Mouse (Mus musculus) midbrain, embryonic 10.5 days (tissue): ENCODE data around the gene Gm10800. TPM values are rescaled to one million over a fixed set of nuclear protein-coding genes. Genes with fewer than 3 reads are reported as not detected.
"Not testable (repeated sequence)": the region's sequence is repeated elsewhere in the genome, so short reads cannot be mapped to it uniquely, and the experiment has no call there.

ENCODE experiments used
- DNase-seq: peaks from one replicate; pipeline ENCODE4 v3.0.0-alpha.2; 2017; ENCODE audit warnings: low spot score
- H3K27ac ChIP-seq: fragments of 300-500 bp; sonication (generic); replicated peaks from 2 replicates; pipeline ENCODE4 v1.5.1; 2016; ENCODE audit warnings: mild to moderate bottlenecking
- H3K27me3 ChIP-seq: fragments of 300-500 bp; sonication (generic); 2 replicates; pipeline ENCODE4 v1.6.1; 2016; ENCODE audit warnings: low read depth, mild to moderate bottlenecking; ENCODE audit not compliant: poor library complexity, severe bottlenecking
- H3K36me3 ChIP-seq: fragments of 300-500 bp; sonication (generic); 2 replicates; pipeline ENCODE4 v1.6.1; 2016; ENCODE audit warnings: mild to moderate bottlenecking, moderate library complexity
- H3K4me1 ChIP-seq: fragments of 300-500 bp; sonication (generic); 2 replicates; pipeline ENCODE4 v1.6.1; 2016
- H3K4me3 ChIP-seq: fragments of 300-500 bp; sonication (generic); 2 replicates; pipeline ENCODE4 v1.5.1; 2016; ENCODE audit warnings: mild to moderate bottlenecking, moderate library complexity
- H3K9me3 ChIP-seq: fragments of 300-500 bp; sonication (generic); replicated peaks from 2 replicates; pipeline ENCODE4 v1.6.1; 2016; ENCODE audit warnings: mild to moderate bottlenecking
- WGBS: fragments of 180-500 bp; shearing (Covaris S2); methylation state at CpG from one replicate; pipeline ENCODE4 v1.1.7; 2016; 5-methylcytosine and 5-hydroxymethylcytosine counted together
- polyA plus RNA-seq: library from polyadenylated mRNA; unstranded; fragments of >200 nt; fragmentation: Nextera tagmentation; extraction: Ambion mirVana; gene quantifications from 2 replicates; pipeline ENCODE4 v1.2.1, GENCODE M21; 2016

Gene Gm10800
- polyA plus RNA-seq, result 0.43 and 1.0 TPM in 2 replicates

GRCm38 (mm10) chr2:98667201-98667600, at the start of gene Gm10800:
Gene Gm10800 (minus strand): TSS chr2:98667301.
- not testable (repeated sequence) for H3K4me3 ChIP-seq, H3K9me3 ChIP-seq, H3K27me3 ChIP-seq, H3K4me1 ChIP-seq, H3K27ac ChIP-seq, DNase-seq, H3K36me3 ChIP-seq
- 84% methylated on average over 4 of the region's 4 CpGs for WGBS

DNA sequence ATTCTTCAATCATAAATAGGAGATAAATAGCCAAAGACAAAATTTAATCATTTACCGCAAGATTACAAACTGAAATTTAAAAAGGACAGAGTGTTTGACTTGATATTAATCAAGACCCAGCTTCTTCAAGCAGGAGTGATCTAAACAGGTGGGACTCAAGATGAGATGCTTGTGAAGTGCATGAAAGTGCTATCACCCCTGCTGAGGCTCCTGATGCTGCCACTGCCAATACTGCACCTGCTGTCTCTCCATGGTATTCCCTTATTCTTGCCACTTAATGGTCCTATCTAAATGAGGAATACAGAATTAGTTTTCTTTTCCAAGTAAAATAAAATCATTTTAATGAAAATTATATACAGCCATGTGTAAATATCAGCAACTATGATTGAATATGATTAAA, 30.4 kb upstream of the Gm10800 start:
- no peak for DNase-seq
- Histone ChIP-seq H3K9me3 (no peaks in the 10 kb centered on the region), H3K4me1 (no peaks in the 10 kb centered on the region), H3K27ac (no peak overlapping the region), H3K27me3 (no peaks in the 10 kb centered on the region), H3K4me3 (no peak overlapping the region), H3K36me3 (no peaks in the 10 kb centered on the region)
- 91% methylated on average over 1 of the region's 1 CpGs for WGBS

- H3K4me1 ChIP-seq, H3K9me3 ChIP-seq, H3K27ac ChIP-seq, H3K27me3 ChIP-seq, DNase-seq, H3K36me3 ChIP-seq, H3K4me3 ChIP-seq: not testable (repeated sequence)
- 75% methylated on average over 4 of the region's 5 CpGs for WGBS
Observed at GRCm38 (mm10) chr2:98661937-98662336, 5.2 kb downstream of the Gm10800 start, which contains the start of gene Gm10801. Gene Gm10801 (plus strand): TSS chr2:98662237.

Other genes with a start within 250 kb of the Gm10800 start
- gene Gm10801, start 5.1 kb downstream of the Gm10800 start, polyA plus RNA-seq, result 0.36 TPM in 1 of 2 replicates, not detected in the other